Mouse (Mus musculus) monocyte, adult 5-6 weeks (primary cell): ENCODE measurements at regions not wholly inside any gene's neighbourhood (a gene's known extent, or its start where the extent isn't known, plus 50 kb on each side); places are given as distances from the start of the nearest gene placed in this dataset.
A peak's percentile ranks its signal among the peaks of the same experiment; 100 is the strongest.

Experiments used
- ATAC-seq: fragments of 153-309, 156-312 bp; replicated peaks from 2 replicates; pipeline ENCODE4 v1.8.0; 2017; ENCODE audit warnings: mild to moderate bottlenecking; ENCODE audit not compliant: low TSS enrichment, insufficient number of reproducible peaks, severe bottlenecking, poor library complexity, low FRiP score

GRCm38 (mm10) chr13:55898999-55899398, 63.0 kb upstream of the Pitx1 start:
- ATAC-seq, result no peak

- no peak for ATAC-seq
Measured at GRCm38 (mm10) chr13:55898257-55898950, 62.4 kb upstream of the Pitx1 start.

- peak; percentile 76 for ATAC-seq
Measured at GRCm38 (mm10) chr13:55895505-55895904, 59.5 kb upstream of the Pitx1 start.

- no peak for ATAC-seq
Measured at GRCm38 (mm10) chr13:55893154-55894018, 57.4 kb upstream of the Pitx1 start.

- no peak for ATAC-seq
Measured at GRCm38 (mm10) chr13:55892250-55892649, 56.3 kb upstream of the Pitx1 start.

GRCm38 (mm10) chr13:55887099-55887736, 51.2 kb upstream of the Pitx1 start:
- no peak for ATAC-seq
